Mouse (Mus musculus): ENCODE results near the gene Cdh15. TPM values are rescaled to one million over a fixed set of nuclear protein-coding genes. Genes with fewer than 3 reads are reported as not detected.

The Cdh15 gene
- polyA plus RNA-seq, 1 experiment from 2014 or later: 0.65 TPM

- H3K27me3 ChIP-seq: peaks cover 69% of the 10 kb centered on the region
- H3K27ac ChIP-seq: no peak overlapping the region
- H3K4me3 ChIP-seq (replicated peaks): no peak overlapping the region
- ATAC-seq (ENCODE audit: low read depth) (no peak), DNase-seq (no peak)
- H3K36me3 ChIP-seq: no peaks in the 10 kb centered on the region
- 25% methylated on average over 3 of the region's 3 CpGs for WGBS (ENCODE audit: insufficient replicate concordance)
- peaks cover 4% of the 10 kb centered on the region; the same call in 1 of the 2 replicates for H3K4me1 ChIP-seq (replicated peaks)
- H3K9ac ChIP-seq: no peak overlapping the region
- no peaks in the 10 kb centered on the region for H3K9me3 ChIP-seq (replicated peaks)
- H3K4me2 ChIP-seq: no peak overlapping the region
These were observed 3.6 kb upstream of the Cdh15 start for GRCm38 (mm10) chr8:122844161-122844560.

- Histone ChIP-seq H3K9me3 (replicated peaks) (no peaks in the 10 kb centered on the region), H3K36me3 (no peaks in the 10 kb centered on the region), H3K27me3 (peaks cover 72% of the 10 kb centered on the region), H3K27ac (no peak overlapping the region), H3K4me1 (replicated peaks) (peaks cover 4% of the 10 kb centered on the region; the same call in 1 of the 2 replicates), H3K4me2 (no peak overlapping the region), H3K9ac (no peak overlapping the region), H3K4me3 (replicated peaks) (no peak overlapping the region)
- DNase-seq (no peak), ATAC-seq (ENCODE audit: low read depth) (no peak)
- WGBS (ENCODE audit: insufficient replicate concordance): 65% methylated on average over 4 of the region's 4 CpGs
These were observed 2.1 kb upstream of the Cdh15 start for GRCm38 (mm10) chr8:122845662-122846061.

GRCm38 (mm10) chr8:122849152-122849910, 1.6 kb downstream of the Cdh15 start:
- peaks cover 4% of the 10 kb centered on the region; the same call in 1 of the 2 replicates for H3K4me1 ChIP-seq (replicated peaks)
- no peak overlapping the region for H3K27ac ChIP-seq
- no peak overlapping the region for H3K4me3 ChIP-seq (replicated peaks)
- H3K9me3 ChIP-seq (replicated peaks): no peaks in the 10 kb centered on the region
- no peak for ATAC-seq (ENCODE audit: low read depth)
- H3K27me3 ChIP-seq: peaks cover 79% of the 10 kb centered on the region
- 62% methylated on average over 11 of the region's 11 CpGs for WGBS (ENCODE audit: insufficient replicate concordance)
- no peak for DNase-seq
- no peak overlapping the region for H3K4me2 ChIP-seq
- H3K36me3 ChIP-seq: no peaks in the 10 kb centered on the region
- no peak overlapping the region for H3K9ac ChIP-seq

DNA sequence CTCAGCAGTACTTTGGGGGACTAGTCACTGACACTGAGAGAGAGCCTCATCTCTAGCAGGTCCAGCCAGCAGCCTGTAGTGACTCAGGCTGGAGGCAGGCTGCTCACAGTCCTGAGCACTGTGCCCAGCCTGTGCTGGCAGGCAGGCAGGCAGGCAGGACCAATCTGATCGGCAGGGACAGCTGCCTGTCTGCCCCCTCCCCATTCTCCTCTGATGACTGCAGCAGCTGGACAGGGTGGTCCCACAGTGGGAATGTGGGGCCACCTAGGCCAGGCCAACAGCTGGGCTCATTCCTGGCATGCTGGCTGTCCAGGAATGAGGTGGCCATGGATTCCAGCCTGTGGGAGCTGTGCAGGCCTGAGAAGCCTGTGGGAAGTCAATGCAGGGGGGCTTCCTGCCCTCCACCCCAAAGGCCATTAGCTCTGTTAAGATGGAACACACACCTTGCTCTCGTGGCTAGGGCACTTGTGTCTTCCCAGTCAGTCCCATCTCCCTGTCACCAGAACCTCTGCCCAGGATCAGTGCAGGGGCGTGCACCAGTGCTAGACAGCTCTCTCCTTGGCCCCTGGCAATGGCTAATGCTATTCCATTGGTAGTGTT, 3.0 kb downstream of the Cdh15 start:
- Histone ChIP-seq H3K27ac (no peak overlapping the region), H3K36me3 (no peaks in the 10 kb centered on the region), H3K9me3 (replicated peaks) (no peaks in the 10 kb centered on the region), H3K27me3 (peaks cover 79% of the 10 kb centered on the region), H3K9ac (no peak overlapping the region), H3K4me1 (replicated peaks) (peaks cover 4% of the 10 kb centered on the region; the same call in 1 of the 2 replicates), H3K4me2 (no peak overlapping the region), H3K4me3 (replicated peaks) (no peak overlapping the region)
- 41% methylated on average over 3 of the region's 3 CpGs for WGBS (ENCODE audit: insufficient replicate concordance)
- ATAC-seq (ENCODE audit: low read depth) (no peak), DNase-seq (no peak)

- H3K27ac ChIP-seq: no peak overlapping the region
- H3K36me3 ChIP-seq: no peaks in the 10 kb centered on the region
- ATAC-seq (ENCODE audit: low read depth): no peak
- H3K9me3 ChIP-seq (replicated peaks): no peaks in the 10 kb centered on the region
- H3K4me2 ChIP-seq: no peak overlapping the region
- 62% methylated on average over 12 of the region's 12 CpGs for WGBS (ENCODE audit: insufficient replicate concordance)
- peaks cover 68% of the 10 kb centered on the region for H3K27me3 ChIP-seq
- no peak for DNase-seq
- H3K4me1 ChIP-seq (replicated peaks): peaks cover 4% of the 10 kb centered on the region; the same call in 1 of the 2 replicates
- no peak overlapping the region for H3K4me3 ChIP-seq (replicated peaks)
- no peak overlapping the region for H3K9ac ChIP-seq
These were observed 4.2 kb downstream of the Cdh15 start for GRCm38 (mm10) chr8:122851692-122852545.

GRCm38 (mm10) chr8:122852546-122852905, 4.8 kb downstream of the Cdh15 start:
- Histone ChIP-seq H3K4me3 (replicated peaks) (no peak overlapping the region), H3K9me3 (replicated peaks) (no peaks in the 10 kb centered on the region), H3K36me3 (no peaks in the 10 kb centered on the region), H3K27me3 (peaks cover 65% of the 10 kb centered on the region), H3K4me1 (replicated peaks) (peaks cover 4% of the 10 kb centered on the region; the same call in 1 of the 2 replicates), H3K9ac (no peak overlapping the region), H3K4me2 (no peak overlapping the region), H3K27ac (no peak overlapping the region)
- ATAC-seq (ENCODE audit: low read depth): no peak
- no peak for DNase-seq
- 47% methylated on average over 1 of the region's 1 CpGs for WGBS (ENCODE audit: insufficient replicate concordance)

GRCm38 (mm10) chr8:122853340-122853771, 5.6 kb downstream of the Cdh15 start:
- Histone ChIP-seq H3K9me3 (replicated peaks) (no peaks in the 10 kb centered on the region), H3K4me1 (replicated peaks) (peaks cover 2% of the 10 kb centered on the region; the same call in 1 of the 2 replicates), H3K27ac (no peak overlapping the region), H3K4me3 (replicated peaks) (no peak overlapping the region), H3K27me3 (peaks cover 63% of the 10 kb centered on the region), H3K36me3 (no peaks in the 10 kb centered on the region), H3K9ac (no peak overlapping the region), H3K4me2 (no peak overlapping the region)
- 39% methylated on average over 11 of the region's 11 CpGs for WGBS (ENCODE audit: insufficient replicate concordance)
- DNase-seq: no peak
- no peak for ATAC-seq (ENCODE audit: low read depth)

GRCm38 (mm10) chr8:122854388-122854787, 6.6 kb downstream of the Cdh15 start:
- Histone ChIP-seq H3K4me2 (no peak overlapping the region), H3K27me3 (peaks cover 58% of the 10 kb centered on the region), H3K9ac (no peak overlapping the region), H3K4me1 (replicated peaks) (no peaks in the 10 kb centered on the region), H3K4me3 (replicated peaks) (no peak overlapping the region), H3K9me3 (replicated peaks) (no peaks in the 10 kb centered on the region), H3K36me3 (no peaks in the 10 kb centered on the region), H3K27ac (no peak overlapping the region)
- DNase-seq (no peak), ATAC-seq (ENCODE audit: low read depth) (no peak)
- 60% methylated on average over 7 of the region's 7 CpGs for WGBS (ENCODE audit: insufficient replicate concordance)

DNA sequence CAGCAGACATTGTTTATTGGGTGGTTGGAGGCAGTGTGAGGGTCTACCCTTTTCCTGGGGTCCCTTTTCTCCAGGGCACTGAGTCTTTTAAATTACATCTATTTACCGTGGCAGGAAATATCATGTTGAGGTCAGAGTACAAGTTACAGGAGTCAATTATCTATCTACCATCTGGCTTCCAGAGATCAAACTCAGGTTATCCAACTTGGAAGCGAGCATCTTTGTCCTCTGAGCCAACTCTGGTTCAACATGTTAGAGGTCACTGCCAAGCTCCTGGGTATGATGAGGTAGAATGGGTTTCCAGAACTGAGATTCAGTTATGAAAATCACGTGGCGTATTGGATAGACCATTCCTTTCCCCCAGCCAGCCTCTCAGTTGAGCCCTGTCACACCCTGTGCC, 7.4 kb downstream of the Cdh15 start:
- WGBS (ENCODE audit: insufficient replicate concordance): 61% methylated on average over 4 of the region's 4 CpGs
- Histone ChIP-seq H3K4me3 (replicated peaks) (no peak overlapping the region), H3K36me3 (no peaks in the 10 kb centered on the region), H3K4me1 (replicated peaks) (peaks cover 6% of the 10 kb centered on the region; the same call in 1 of the 2 replicates), H3K27me3 (peaks cover 58% of the 10 kb centered on the region), H3K27ac (no peak overlapping the region), H3K9ac (no peak overlapping the region), H3K4me2 (no peak overlapping the region), H3K9me3 (replicated peaks) (no peaks in the 10 kb centered on the region)
- DNase-seq (no peak), ATAC-seq (ENCODE audit: low read depth) (no peak)

GRCm38 (mm10) chr8:122856288-122856687, 8.5 kb downstream of the Cdh15 start:
- Histone ChIP-seq H3K36me3 (no peaks in the 10 kb centered on the region), H3K27me3 (peaks cover 54% of the 10 kb centered on the region), H3K4me2 (no peak overlapping the region), H3K4me3 (replicated peaks) (no peak overlapping the region), H3K9ac (no peak overlapping the region), H3K27ac (no peak overlapping the region), H3K4me1 (replicated peaks) (peaks cover 7% of the 10 kb centered on the region; the same call in 1 of the 2 replicates), H3K9me3 (replicated peaks) (no peaks in the 10 kb centered on the region)
- DNase-seq: no peak
- WGBS (ENCODE audit: insufficient replicate concordance): 66% methylated on average over 8 of the region's 8 CpGs
- ATAC-seq (ENCODE audit: low read depth): no peak

GRCm38 (mm10) chr8:122859843-122860242, 12.1 kb downstream of the Cdh15 start:
- H3K4me2 ChIP-seq: no peak overlapping the region
- H3K36me3 ChIP-seq: no peaks in the 10 kb centered on the region
- peaks cover 40% of the 10 kb centered on the region for H3K27me3 ChIP-seq
- peaks cover 7% of the 10 kb centered on the region for H3K4me1 ChIP-seq (replicated peaks)
- H3K9me3 ChIP-seq (replicated peaks): no peaks in the 10 kb centered on the region
- WGBS (ENCODE audit: insufficient replicate concordance): 48% methylated on average over 13 of the region's 13 CpGs
- ATAC-seq (ENCODE audit: low read depth): no peak
- no peak for DNase-seq
- H3K4me3 ChIP-seq (replicated peaks): no peak overlapping the region
- H3K9ac ChIP-seq: no peak overlapping the region
- no peak overlapping the region for H3K27ac ChIP-seq
